Mouse (Mus musculus): ENCODE results near the gene Opalin.

DNA sequence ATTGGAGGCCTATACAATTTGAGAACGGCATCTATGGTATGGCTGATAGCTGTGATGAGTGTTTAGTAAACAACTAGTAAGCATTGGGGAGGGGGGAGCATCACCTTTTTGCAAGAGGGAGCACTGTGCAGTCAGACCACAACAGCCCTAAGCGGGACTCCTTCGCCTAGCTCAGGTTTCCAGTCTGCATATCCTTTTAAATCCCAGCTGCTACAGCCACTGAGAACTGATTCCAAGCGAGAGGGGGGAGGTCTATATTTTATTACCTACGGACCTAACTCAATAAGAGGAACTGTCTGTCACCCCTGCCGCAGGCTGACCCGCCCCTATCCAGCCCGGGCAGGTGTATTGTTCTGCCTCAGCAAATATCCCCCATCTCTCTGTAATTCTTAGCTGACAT lies 30.6 kb upstream of the Opalin start:
- TF ChIP-seq CTCF (IDR thresholded peaks at IDR 0.05; ENCODE audit: control insufficient read depth, insufficient read depth, insufficient read length) (no peak), USF1 (IDR thresholded peaks at IDR 0.05; ENCODE audit: low read depth) (no peak), MAX (IDR thresholded peaks at IDR 0.05) (no peak), CEBPB (IDR thresholded peaks at IDR 0.05; ENCODE audit: low read depth) (no peak)
